Mouse (Mus musculus) bone marrow, adult 2 months (tissue): ENCODE data around the gene Zfp706.

ENCODE experiments used
- CTCF ChIP-seq: fragments of 200-500 bp; IDR thresholded peaks from 2 replicates; pipeline ENCODE4 v1.5.1; 2011; ENCODE audit warnings: low read length, control low read depth; ENCODE audit not compliant: control insufficient read depth, insufficient read depth
- POLR2A ChIP-seq: fragments of 200-500 bp; IDR thresholded peaks from 2 replicates; pipeline ENCODE4 v1.6.1; 2011; ENCODE audit warnings: low read depth, mild to moderate bottlenecking, control low read depth, low read length, borderline replicate concordance; ENCODE audit not compliant: control insufficient read depth

GRCm38 (mm10) chr15:36950258-36950657 is 57.3 kb downstream of the Zfp706 start:
- no peak for TF ChIP-seq POLR2A
- no peak for TF ChIP-seq CTCF
